Mouse (Mus musculus): ENCODE measurements at regions not wholly inside any gene's neighbourhood (a gene's known extent, or its start where the extent isn't known, plus 50 kb on each side); places are given as distances from the start of the nearest gene placed in this dataset.
"Not testable (repeated sequence)": the region's sequence is repeated elsewhere in the genome, so short reads cannot be mapped to it uniquely, and the experiment has no call there.

- no peak overlapping the region for H3K27ac ChIP-seq (ENCODE audit: low read depth, low read length)
- H3K4me3 ChIP-seq (ENCODE audit: low read depth, low read length), result no peak overlapping the region
- no peak overlapping the region for H3K9ac ChIP-seq (ENCODE audit: low read depth, low read length)
- WGBS, result 76% methylated on average over 8 of the region's 8 CpGs
- no peaks in the 10 kb centered on the region for H3K27me3 ChIP-seq (replicated peaks; ENCODE audit: control insufficient read depth, insufficient read depth, low read length)
- H3K4me1 ChIP-seq (replicated peaks; ENCODE audit: control insufficient read depth, insufficient read depth, low read length), result no peaks in the 10 kb centered on the region
- H3K4me2 ChIP-seq, result no peak overlapping the region
- no peaks in the 10 kb centered on the region for H3K9me3 ChIP-seq (ENCODE audit: control insufficient read depth, low read length)
- H3K36me3 ChIP-seq (ENCODE audit: control insufficient read depth, insufficient read depth, low read length), result no peaks in the 10 kb centered on the region
- DNase-seq (ENCODE audit: low spot score) (no peak), ATAC-seq (replicated peaks; ENCODE audit: low FRiP score) (no peak)
Measured at GRCm38 (mm10) chr9:83728428-83728827, 77.6 kb downstream of the Elovl4 start.

- peak overlapping the region; percentile 25 for H3K4me3 ChIP-seq (ENCODE audit: low read depth, low read length)
- ATAC-seq (replicated peaks; ENCODE audit: low FRiP score), result peak; percentile 77
- no peaks in the 10 kb centered on the region for H3K9me3 ChIP-seq (ENCODE audit: control insufficient read depth, low read length)
- no peak overlapping the region for H3K9ac ChIP-seq (ENCODE audit: low read depth, low read length)
- peak overlapping the region; percentile 61 for H3K4me2 ChIP-seq
- H3K27me3 ChIP-seq (replicated peaks; ENCODE audit: control insufficient read depth, insufficient read depth, low read length), result no peaks in the 10 kb centered on the region
- no peaks in the 10 kb centered on the region for H3K36me3 ChIP-seq (ENCODE audit: control insufficient read depth, insufficient read depth, low read length)
- no peak overlapping the region for H3K27ac ChIP-seq (ENCODE audit: low read depth, low read length)
- DNase-seq (ENCODE audit: low spot score), result no peak
- 12% methylated on average over 14 of the region's 14 CpGs for WGBS
- no peaks in the 10 kb centered on the region for H3K4me1 ChIP-seq (replicated peaks; ENCODE audit: control insufficient read depth, insufficient read depth, low read length)
Measured at GRCm38 (mm10) chr9:83727462-83728189, 78.5 kb downstream of the Elovl4 start.

- H3K4me3 ChIP-seq (ENCODE audit: low read depth, low read length), result peak overlapping the region; percentile 25
- no peak overlapping the region for H3K9ac ChIP-seq (ENCODE audit: low read depth, low read length)
- ATAC-seq (replicated peaks; ENCODE audit: low FRiP score) (no peak), DNase-seq (ENCODE audit: low spot score) (no peak)
- no peaks in the 10 kb centered on the region for H3K4me1 ChIP-seq (replicated peaks; ENCODE audit: control insufficient read depth, insufficient read depth, low read length)
- H3K27ac ChIP-seq (ENCODE audit: low read depth, low read length), result no peak overlapping the region
- WGBS, result 41% methylated on average over 16 of the region's 16 CpGs
- H3K9me3 ChIP-seq (ENCODE audit: control insufficient read depth, low read length), result no peaks in the 10 kb centered on the region
- H3K27me3 ChIP-seq (replicated peaks; ENCODE audit: control insufficient read depth, insufficient read depth, low read length), result no peaks in the 10 kb centered on the region
- peak overlapping the region; percentile 61 for H3K4me2 ChIP-seq
- no peaks in the 10 kb centered on the region for H3K36me3 ChIP-seq (ENCODE audit: control insufficient read depth, insufficient read depth, low read length)
Measured at GRCm38 (mm10) chr9:83726979-83727378, 79.1 kb downstream of the Elovl4 start.

- ATAC-seq (replicated peaks; ENCODE audit: low FRiP score) (no peak), DNase-seq (ENCODE audit: low spot score) (no peak)
Measured at GRCm38 (mm10) chr9:83726105-83726504, 80.0 kb downstream of the Elovl4 start.

GRCm38 (mm10) chr9:83725545-83725944, 80.5 kb downstream of the Elovl4 start:
- ATAC-seq (replicated peaks; ENCODE audit: low FRiP score), result no peak
- 68% methylated on average over 8 of the region's 8 CpGs for WGBS
- no peak overlapping the region for H3K27ac ChIP-seq (ENCODE audit: low read depth, low read length)
- no peak overlapping the region for H3K4me3 ChIP-seq (ENCODE audit: low read depth, low read length)
- no peaks in the 10 kb centered on the region for H3K4me1 ChIP-seq (replicated peaks; ENCODE audit: control insufficient read depth, insufficient read depth, low read length)
- no peak overlapping the region for H3K9ac ChIP-seq (ENCODE audit: low read depth, low read length)
- DNase-seq (ENCODE audit: low spot score), result no peak
- no peaks in the 10 kb centered on the region for H3K9me3 ChIP-seq (ENCODE audit: control insufficient read depth, low read length)
- no peak overlapping the region for H3K4me2 ChIP-seq
- no peaks in the 10 kb centered on the region for H3K27me3 ChIP-seq (replicated peaks; ENCODE audit: control insufficient read depth, insufficient read depth, low read length)
- H3K36me3 ChIP-seq (ENCODE audit: control insufficient read depth, insufficient read depth, low read length), result no peaks in the 10 kb centered on the region

More at GRCm38 (mm10) chr9:83726105-83726504, 80.0 kb downstream of the Elovl4 start:
- 47% methylated on average over 9 of the region's 9 CpGs for WGBS
- Histone ChIP-seq H3K4me3 (ENCODE audit: low read depth, low read length) (no peak overlapping the region), H3K9me3 (ENCODE audit: control insufficient read depth, low read length) (no peaks in the 10 kb centered on the region), H3K9ac (ENCODE audit: low read depth, low read length) (no peak overlapping the region), H3K36me3 (ENCODE audit: control insufficient read depth, insufficient read depth, low read length) (no peaks in the 10 kb centered on the region), H3K4me2 (no peak overlapping the region), H3K27me3 (replicated peaks; ENCODE audit: control insufficient read depth, insufficient read depth, low read length) (no peaks in the 10 kb centered on the region), H3K27ac (ENCODE audit: low read depth, low read length) (no peak overlapping the region), H3K4me1 (replicated peaks; ENCODE audit: control insufficient read depth, insufficient read depth, low read length) (no peaks in the 10 kb centered on the region)

GRCm38 (mm10) chr9:83720982-83721381, 85.1 kb downstream of the Elovl4 start:
- 75% methylated on average over 2 of the region's 2 CpGs for WGBS
- Histone ChIP-seq H3K27ac (ENCODE audit: low read depth, low read length) (no peak overlapping the region), H3K27me3 (replicated peaks; ENCODE audit: control insufficient read depth, insufficient read depth, low read length) (no peaks in the 10 kb centered on the region), H3K4me2 (no peak overlapping the region), H3K36me3 (ENCODE audit: control insufficient read depth, insufficient read depth, low read length) (no peaks in the 10 kb centered on the region), H3K9ac (ENCODE audit: low read depth, low read length) (no peak overlapping the region), H3K9me3 (ENCODE audit: control insufficient read depth, low read length) (no peaks in the 10 kb centered on the region), H3K4me3 (ENCODE audit: low read depth, low read length) (no peak overlapping the region), H3K4me1 (replicated peaks; ENCODE audit: control insufficient read depth, insufficient read depth, low read length) (no peaks in the 10 kb centered on the region)
- DNase-seq (ENCODE audit: low spot score), result no peak
- no peak for ATAC-seq (replicated peaks; ENCODE audit: low FRiP score)

GRCm38 (mm10) chr9:83719811-83720210, 86.3 kb downstream of the Elovl4 start:
- H3K4me2 ChIP-seq, result no peak overlapping the region
- H3K27ac ChIP-seq (ENCODE audit: low read depth, low read length), result no peak overlapping the region
- no peaks in the 10 kb centered on the region for H3K4me1 ChIP-seq (replicated peaks; ENCODE audit: control insufficient read depth, insufficient read depth, low read length)
- no peak overlapping the region for H3K9ac ChIP-seq (ENCODE audit: low read depth, low read length)
- no peaks in the 10 kb centered on the region for H3K27me3 ChIP-seq (replicated peaks; ENCODE audit: control insufficient read depth, insufficient read depth, low read length)
- H3K9me3 ChIP-seq (ENCODE audit: control insufficient read depth, low read length), result no peaks in the 10 kb centered on the region
- no peaks in the 10 kb centered on the region for H3K36me3 ChIP-seq (ENCODE audit: control insufficient read depth, insufficient read depth, low read length)
- no peak for ATAC-seq (replicated peaks; ENCODE audit: low FRiP score)
- 56% methylated on average over 4 of the region's 4 CpGs for WGBS
- H3K4me3 ChIP-seq (ENCODE audit: low read depth, low read length), result no peak overlapping the region
- DNase-seq (ENCODE audit: low spot score), result no peak

GRCm38 (mm10) chr9:83718084-83718483, 88.0 kb downstream of the Elovl4 start:
- H3K9me3 ChIP-seq (ENCODE audit: control insufficient read depth, low read length); H3K27ac ChIP-seq (ENCODE audit: low read depth, low read length); H3K27me3 ChIP-seq (replicated peaks; ENCODE audit: control insufficient read depth, insufficient read depth, low read length); H3K4me3 ChIP-seq (ENCODE audit: low read depth, low read length); H3K4me1 ChIP-seq (replicated peaks; ENCODE audit: control insufficient read depth, insufficient read depth, low read length); H3K9ac ChIP-seq (ENCODE audit: low read depth, low read length); DNase-seq (ENCODE audit: low spot score); H3K36me3 ChIP-seq (ENCODE audit: control insufficient read depth, insufficient read depth, low read length); ATAC-seq (replicated peaks; ENCODE audit: low FRiP score); H3K4me2 ChIP-seq: not testable (repeated sequence)
- 78% methylated on average over 2 of the region's 2 CpGs for WGBS

- Histone ChIP-seq H3K9me3 (ENCODE audit: control insufficient read depth, low read length) (no peaks in the 10 kb centered on the region), H3K4me1 (replicated peaks; ENCODE audit: control insufficient read depth, insufficient read depth, low read length) (no peaks in the 10 kb centered on the region), H3K9ac (ENCODE audit: low read depth, low read length) (no peak overlapping the region), H3K27ac (ENCODE audit: low read depth, low read length) (no peak overlapping the region), H3K36me3 (ENCODE audit: control insufficient read depth, insufficient read depth, low read length) (no peaks in the 10 kb centered on the region), H3K4me2 (no peak overlapping the region), H3K4me3 (ENCODE audit: low read depth, low read length) (no peak overlapping the region), H3K27me3 (replicated peaks; ENCODE audit: control insufficient read depth, insufficient read depth, low read length) (no peaks in the 10 kb centered on the region)
- 62% methylated on average over 5 of the region's 5 CpGs for WGBS
- ATAC-seq (replicated peaks; ENCODE audit: low FRiP score), result no peak
- no peak for DNase-seq (ENCODE audit: low spot score)
Measured at GRCm38 (mm10) chr9:83716101-83716763, 89.8 kb downstream of the Elovl4 start.
